Mouse (Mus musculus) gonadal fat pad, adult 2 months (tissue): ENCODE measurements around the gene Gm20683. TPM values are rescaled to one million over a fixed set of nuclear protein-coding genes. Genes with fewer than 3 reads are reported as not detected.
"Not testable (repeated sequence)": the region's sequence is repeated elsewhere in the genome, so short reads cannot be mapped to it uniquely, and the experiment has no call there.

Experiments
- DNase-seq: peaks from one replicate; pipeline ENCODE4 v3.0.0-alpha.2; 2012; ENCODE audit warnings: low read depth
- polyA plus RNA-seq: library from polyadenylated mRNA; depleted of rRNA; stranded (reverse); fragments of >200 nt; gene quantifications from 2 replicates; pipeline ENCODE4 v1.2.3, GENCODE M21; 2012

Gene Gm20683
- polyA plus RNA-seq, 1 experiment = 55.8 TPM

- no peak for DNase-seq
These were observed 32.7 kb upstream of the Gm20683 start for GRCm38 (mm10) chr17:25874148-25874720.

GRCm38 (mm10) chr17:25873405-25874147 is 32.0 kb upstream of the Gm20683 start:
- DNase-seq = no peak

GRCm38 (mm10) chr17:25872676-25873075 is 31.1 kb upstream of the Gm20683 start:
- DNase-seq = no peak

- DNase-seq = not testable (repeated sequence)
These were observed 30.0 kb upstream of the Gm20683 start for GRCm38 (mm10) chr17:25871566-25871965.

- DNase-seq = no peak
These were observed 28.4 kb upstream of the Gm20683 start for GRCm38 (mm10) chr17:25869954-25870353.

GRCm38 (mm10) chr17:25869498-25869897 is 27.9 kb upstream of the Gm20683 start:
- no peak for DNase-seq

- DNase-seq = peak; percentile 70
These were observed 27.1 kb upstream of the Gm20683 start, which contains the start of gene Mcrip2 for GRCm38 (mm10) chr17:25868601-25869191. Gene Mcrip2, minus strand, starts transcription at chr17:25868764.

- no peak for DNase-seq
These were observed 26.5 kb upstream of the Gm20683 start for GRCm38 (mm10) chr17:25867836-25868600.

- no peak for DNase-seq
These were observed 25.9 kb upstream of the Gm20683 start for GRCm38 (mm10) chr17:25867509-25867835.

- no peak for DNase-seq
These were observed 24.6 kb upstream of the Gm20683 start for GRCm38 (mm10) chr17:25866172-25866571.

GRCm38 (mm10) chr17:25865288-25865687 is 23.7 kb upstream of the Gm20683 start:
- DNase-seq = no peak

GRCm38 (mm10) chr17:25864311-25864710 is 22.7 kb upstream of the Gm20683 start:
- DNase-seq = no peak

GRCm38 (mm10) chr17:25863681-25864080 is 22.1 kb upstream of the Gm20683 start:
- DNase-seq = no peak

GRCm38 (mm10) chr17:25861704-25862612 is 20.4 kb upstream of the Gm20683 start:
- DNase-seq = no peak

GRCm38 (mm10) chr17:25860832-25861703 is 19.5 kb upstream of the Gm20683 start, which contains the start of gene Wdr90:
Gene Wdr90, minus strand, starts transcription at chr17:25861501.
- DNase-seq = no peak

GRCm38 (mm10) chr17:25860229-25860628 is 18.7 kb upstream of the Gm20683 start:
- DNase-seq = no peak

GRCm38 (mm10) chr17:25844396-25844901 is 2.9 kb upstream of the Gm20683 start, which contains the start of gene Rhot2:
Gene Rhot2, minus strand, starts transcription at chr17:25844851.
- DNase-seq = no peak

GRCm38 (mm10) chr17:25843636-25844395 is 2.3 kb upstream of the Gm20683 start:
- no peak for DNase-seq

- DNase-seq = no peak
These were observed 1.6 kb upstream of the Gm20683 start for GRCm38 (mm10) chr17:25843122-25843521.
